Mouse (Mus musculus): ENCODE results near the gene Fbxo3. TPM values are rescaled to one million over a fixed set of nuclear protein-coding genes. Genes with fewer than 3 reads are reported as not detected.
"Not testable (repeated sequence)": the region's sequence is repeated elsewhere in the genome, so short reads cannot be mapped to it uniquely, and the experiment has no call there.

Fbxo3 gene
- total RNA-seq, 2 experiments from 2014 or later: 111 to 115 TPM

DNA sequence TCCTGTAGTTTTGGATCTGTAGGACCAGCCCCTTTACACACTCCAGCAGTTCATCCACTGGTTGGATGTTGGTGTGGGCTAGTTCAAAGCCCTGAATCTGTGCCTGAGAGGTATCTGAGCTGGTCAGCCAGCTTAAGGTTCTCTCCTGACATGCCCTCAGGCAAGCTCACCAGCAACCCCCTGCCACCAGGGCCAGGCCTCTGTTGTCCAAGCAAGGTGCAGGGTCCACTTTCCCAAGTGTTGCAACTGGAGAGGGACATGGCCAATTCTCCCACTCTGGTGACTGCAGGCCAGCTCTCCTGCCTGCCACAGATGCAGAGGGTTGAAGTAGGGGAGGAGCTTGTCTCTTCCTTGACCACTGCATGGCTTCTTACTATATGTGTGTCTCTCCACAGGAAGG, 56.5 kb downstream of the Fbxo3 start:
- ATAC-seq (replicated peaks; ENCODE audit: low FRiP score, poor library complexity, severe bottlenecking): 0 out of 2 replicates have a peak, but pooled peaks have one; percentile 6

GRCm38 (mm10) chr2:104087562-104087961, 60.0 kb downstream of the Fbxo3 start:
- peak; percentile 54; the same call in 1 of the 2 replicates for ATAC-seq (replicated peaks; ENCODE audit: low FRiP score, poor library complexity, severe bottlenecking)

- no peak for ATAC-seq (replicated peaks; ENCODE audit: low FRiP score, poor library complexity, severe bottlenecking)
Observed at GRCm38 (mm10) chr2:104093305-104093704, 65.8 kb downstream of the Fbxo3 start.

- ATAC-seq (replicated peaks; ENCODE audit: low FRiP score, poor library complexity, severe bottlenecking): peak; percentile 88
Observed at GRCm38 (mm10) chr2:104095741-104096213, 68.3 kb downstream of the Fbxo3 start, which contains the start of gene Cd59a. Cd59a (plus strand) TSS chr2:104095801.

DNA sequence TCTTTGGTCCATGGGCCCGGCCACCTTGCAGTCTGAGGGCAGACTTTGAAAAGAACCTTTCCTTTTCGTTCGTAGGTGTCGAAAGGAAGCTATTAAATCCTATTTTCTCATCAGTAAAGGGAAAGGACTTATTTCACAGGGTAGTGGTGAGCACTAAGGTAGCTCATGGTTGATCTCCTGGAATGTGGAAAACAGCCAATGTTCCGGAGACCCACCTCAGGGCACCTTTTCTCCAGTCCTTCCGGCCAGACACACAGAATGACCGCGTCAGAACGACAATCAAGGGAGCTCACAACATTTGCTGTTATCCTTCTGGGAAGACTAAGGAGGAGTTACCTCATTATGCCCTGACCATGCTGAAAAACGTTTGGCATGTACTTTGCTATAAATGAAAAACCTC, 68.7 kb downstream of the Fbxo3 start:
- ATAC-seq (replicated peaks; ENCODE audit: low FRiP score, poor library complexity, severe bottlenecking): no peak

DNA sequence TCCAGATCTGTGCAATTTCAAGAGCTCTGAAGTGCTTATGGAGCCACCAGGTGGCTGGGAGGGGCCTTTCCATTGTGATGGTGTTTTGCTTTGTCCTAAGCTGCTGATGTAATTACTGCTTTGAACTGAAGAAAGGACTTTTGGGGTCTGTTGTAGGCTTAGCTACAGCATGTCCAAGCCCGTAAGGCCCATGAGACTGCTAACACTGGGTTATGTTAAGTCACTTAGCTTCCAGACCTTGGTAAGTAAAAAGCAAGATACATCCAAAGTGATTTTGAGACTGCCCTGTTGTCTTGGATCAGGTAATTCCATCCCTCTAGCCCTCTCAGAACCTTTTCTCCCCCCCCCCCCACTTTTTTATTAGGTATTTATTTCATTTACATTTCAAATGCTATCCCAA, 69.3 kb downstream of the Fbxo3 start:
- not testable (repeated sequence) for ATAC-seq (replicated peaks; ENCODE audit: low FRiP score, poor library complexity, severe bottlenecking)

DNA sequence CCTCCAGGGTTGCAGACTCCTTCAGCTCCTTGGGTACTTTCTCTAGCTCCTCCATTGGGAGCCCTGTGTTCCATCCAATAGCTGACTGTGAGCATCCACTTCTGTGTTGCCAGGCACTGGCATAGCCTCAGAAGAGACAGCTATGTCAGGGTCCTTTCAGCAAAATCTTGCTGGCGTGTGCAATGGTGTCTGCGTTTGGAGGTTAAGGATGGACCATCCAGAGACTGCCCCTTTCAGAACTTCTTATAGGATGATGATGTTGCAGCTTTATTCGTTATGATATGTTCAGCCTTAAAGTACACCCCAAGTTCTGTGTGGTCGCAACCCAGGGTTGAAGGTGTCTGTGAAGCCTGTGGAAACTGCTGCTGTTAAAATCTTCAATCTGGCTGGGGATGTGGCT, 69.9 kb downstream of the Fbxo3 start:
- ATAC-seq (replicated peaks; ENCODE audit: low FRiP score, poor library complexity, severe bottlenecking): not testable (repeated sequence)

- ATAC-seq (replicated peaks; ENCODE audit: low FRiP score, poor library complexity, severe bottlenecking): peak; percentile 64
Observed at GRCm38 (mm10) chr2:104098529-104099230, 71.2 kb downstream of the Fbxo3 start.

DNA sequence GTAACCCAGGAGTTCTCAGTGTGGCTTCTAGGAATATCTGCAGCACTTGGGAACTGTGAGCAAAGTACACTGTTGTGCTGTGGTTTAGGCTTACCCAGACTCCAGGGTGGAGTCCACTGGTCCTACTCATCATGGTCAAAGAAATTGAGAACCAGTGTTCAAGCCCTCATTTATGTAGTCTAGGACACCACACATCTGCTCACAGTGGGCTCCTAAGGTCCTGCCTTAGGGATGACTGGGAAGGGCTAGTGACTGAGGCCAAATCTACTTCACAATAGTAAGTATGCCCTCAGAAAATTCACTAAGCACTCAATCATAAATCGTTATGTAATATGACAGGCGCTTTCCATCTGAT, 71.7 kb downstream of the Fbxo3 start:
- no peak for ATAC-seq (replicated peaks; ENCODE audit: low FRiP score, poor library complexity, severe bottlenecking)

GRCm38 (mm10) chr2:104099946-104100345, 72.4 kb downstream of the Fbxo3 start:
- no peak for ATAC-seq (replicated peaks; ENCODE audit: low FRiP score, poor library complexity, severe bottlenecking)

DNA sequence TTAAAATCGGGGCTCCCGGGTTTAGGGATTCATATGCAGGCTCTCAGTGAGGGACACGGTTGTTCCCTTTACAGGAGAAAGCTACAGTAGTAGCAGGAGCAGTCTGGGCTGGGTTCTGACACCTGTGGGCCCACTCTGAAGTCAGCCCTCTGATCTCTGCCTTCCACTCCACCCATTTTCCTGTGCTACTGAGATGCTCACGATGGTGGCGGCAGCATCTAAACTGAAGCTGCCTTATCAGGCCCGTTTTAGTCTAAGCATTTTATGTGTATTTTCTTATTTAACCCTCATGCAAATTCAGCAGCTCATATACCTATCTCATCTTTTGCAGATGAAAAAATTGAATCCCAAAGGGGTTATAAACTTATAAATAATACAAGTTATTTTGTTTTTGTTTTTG, 77.3 kb downstream of the Fbxo3 start:
- no peak for ATAC-seq (replicated peaks; ENCODE audit: low FRiP score, poor library complexity, severe bottlenecking)

- not testable (repeated sequence) for ATAC-seq (replicated peaks; ENCODE audit: low FRiP score, poor library complexity, severe bottlenecking)
Observed at GRCm38 (mm10) chr2:104109021-104109420, 81.5 kb downstream of the Fbxo3 start.

GRCm38 (mm10) chr2:104109528-104109927, 82.0 kb downstream of the Fbxo3 start:
- ATAC-seq (replicated peaks; ENCODE audit: low FRiP score, poor library complexity, severe bottlenecking): no peak

DNA sequence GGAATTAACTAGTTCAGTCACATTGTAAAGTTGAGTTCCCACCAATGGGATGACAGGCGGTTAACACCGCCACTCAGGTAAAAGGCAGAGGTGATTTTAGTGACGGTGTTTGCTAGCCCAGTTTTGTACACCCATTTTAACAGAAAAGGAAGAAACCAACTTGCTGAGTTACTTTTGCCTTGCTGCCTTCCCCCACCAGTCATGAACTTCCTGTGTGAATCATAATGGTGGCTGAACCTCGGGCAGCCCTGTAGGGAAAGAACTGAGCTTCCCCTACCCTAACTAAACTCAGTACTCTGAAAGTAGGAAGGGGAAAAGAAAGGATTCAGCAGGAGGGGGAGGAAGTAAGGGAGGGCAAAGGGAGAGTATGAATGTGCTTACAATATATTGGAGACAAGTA, 82.5 kb downstream of the Fbxo3 start:
- no peak for ATAC-seq (replicated peaks; ENCODE audit: low FRiP score, poor library complexity, severe bottlenecking)

DNA sequence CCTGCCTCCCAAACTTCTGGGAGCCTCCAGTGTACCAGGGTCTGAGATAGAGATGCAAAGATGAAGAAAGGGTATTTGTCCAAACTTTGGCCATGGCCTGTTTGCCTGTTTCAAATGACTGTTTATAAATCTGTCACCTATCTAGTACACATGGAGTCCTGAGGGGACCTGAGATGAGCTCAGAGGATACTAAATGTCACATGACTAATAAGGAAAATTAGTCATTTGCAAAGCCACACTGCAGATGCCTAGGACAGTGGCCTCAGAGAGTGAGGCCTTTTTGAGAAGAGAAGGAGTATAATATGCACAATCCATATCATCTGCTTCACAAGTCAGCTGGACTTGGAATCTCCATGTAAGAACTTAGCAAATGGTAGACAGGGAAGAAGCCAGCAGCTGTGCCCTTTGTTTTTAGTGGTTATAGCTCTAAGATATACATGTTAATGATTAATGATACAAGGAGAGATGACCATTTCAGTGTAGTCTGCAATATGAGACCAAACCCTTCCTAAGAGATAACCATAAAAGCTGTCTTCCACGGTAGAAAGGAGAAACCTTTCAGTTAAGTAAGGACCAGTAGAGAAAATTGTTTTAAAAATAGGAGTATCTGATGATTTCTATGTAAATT, 83.8 kb downstream of the Fbxo3 start:
- not testable (repeated sequence) for ATAC-seq (replicated peaks; ENCODE audit: low FRiP score, poor library complexity, severe bottlenecking)

Other genes starting within 250 kb of the Fbxo3 start
- 103 and 109 TPM in 2 replicates for gene Caprin1, start 230.1 kb upstream of the Fbxo3 start, total RNA-seq (2015; ENCODE audit: low replicate concordance)
- 109 and 137 TPM in 2 replicates for gene Caprin1, start 230.1 kb upstream of the Fbxo3 start, total RNA-seq (2017; ENCODE audit: low replicate concordance)
- gene Lmo2, start 69.7 kb upstream of the Fbxo3 start, total RNA-seq (2015; ENCODE audit: low replicate concordance): 827 TPM in 2 replicates
- 564 and 619 TPM in 2 replicates for gene Lmo2, start 69.7 kb upstream of the Fbxo3 start, total RNA-seq (2017; ENCODE audit: low replicate concordance)
- 6.1 and 10.4 TPM in 2 replicates for gene 4931422A03Rik, start 640 bp downstream of the Fbxo3 start, total RNA-seq (2015; ENCODE audit: low replicate concordance)
- not detected in 2 replicates for gene 4931422A03Rik, start 640 bp downstream of the Fbxo3 start, total RNA-seq (2017; ENCODE audit: low replicate concordance)
- gene Gm10912, start 38.1 kb downstream of the Fbxo3 start, total RNA-seq (2015; ENCODE audit: low replicate concordance): 1.5 TPM in 1 of 2 replicates, not detected in the other
- 0.26 and 2.8 TPM in 2 replicates for gene Gm10912, start 38.1 kb downstream of the Fbxo3 start, total RNA-seq (2017; ENCODE audit: low replicate concordance)
- not detected in 2 replicates for gene Gm10799, start 40.8 kb downstream of the Fbxo3 start, total RNA-seq (2015; ENCODE audit: low replicate concordance)
- not detected in 2 replicates for gene Gm10799, start 40.8 kb downstream of the Fbxo3 start, total RNA-seq (2017; ENCODE audit: low replicate concordance)
- 15.5 and 54.2 TPM in 2 replicates for gene Cd59b, start 42.1 kb downstream of the Fbxo3 start, total RNA-seq (2015; ENCODE audit: low replicate concordance)
- 6.6 and 15.5 TPM in 2 replicates for gene Cd59b, start 42.1 kb downstream of the Fbxo3 start, total RNA-seq (2017; ENCODE audit: low replicate concordance)
- gene Cd59a, start 68.1 kb downstream of the Fbxo3 start, total RNA-seq (2015; ENCODE audit: low replicate concordance): 103 and 127 TPM in 2 replicates
- 72.6 and 76.9 TPM in 2 replicates for gene Cd59a, start 68.1 kb downstream of the Fbxo3 start, total RNA-seq (2017; ENCODE audit: low replicate concordance)
- not detected in 2 replicates for gene A930018P22Rik, start 95.0 kb downstream of the Fbxo3 start, total RNA-seq (2015; ENCODE audit: low replicate concordance)
- not detected in 2 replicates for gene A930018P22Rik, start 95.0 kb downstream of the Fbxo3 start, total RNA-seq (2017; ENCODE audit: low replicate concordance)

Data from erythroblast, adult 5-6 weeks (primary cell).